Mouse (Mus musculus): ENCODE data around the gene Cpt1b.

GRCm38 (mm10) chr15:89428821-89429351 is 3.2 kb upstream of the Cpt1b start:
- no peak for TF ChIP-seq GATA1 (IDR thresholded peaks at IDR 0.05; ENCODE audit: low read length)
- TF ChIP-seq TAL1 (IDR thresholded peaks at IDR 0.05; ENCODE audit: low read length) = no peak

Data from erythroblast, embryonic 14.5 days (primary cell).